Mouse (Mus musculus): ENCODE measurements around the gene Map3k20. TPM values are rescaled to one million over a fixed set of nuclear protein-coding genes. Genes with fewer than 3 reads are reported as not detected.

Map3k20 gene
- polyA plus RNA-seq, 1 experiment from 2014 or later, result 21.8 TPM

- Histone ChIP-seq H3K27me3 (no peaks in the 10 kb centered on the region), H3K36me3 (no peaks in the 10 kb centered on the region), H3K27ac (no peak overlapping the region), H3K9ac (no peak overlapping the region), H3K4me1 (0 out of 2 replicates have a peak, but pooled peaks cover 10% of the 10 kb centered on the region), H3K4me3 (no peak overlapping the region), H3K9me3 (no peaks in the 10 kb centered on the region), H3K4me2 (no peak overlapping the region)
- ATAC-seq (ENCODE audit: insufficient number of reproducible peaks, low FRiP score, low TSS enrichment, low read depth), result no peak
- WGBS, result 72% methylated on average over 5 of the region's 5 CpGs
These were observed 81.1 kb downstream of the Map3k20 start for GRCm38 (mm10) chr2:72366503-72366902.

- Histone ChIP-seq H3K27me3 (no peaks in the 10 kb centered on the region), H3K4me1 (0 out of 2 replicates have a peak, but pooled peaks cover 10% of the 10 kb centered on the region), H3K36me3 (no peaks in the 10 kb centered on the region), H3K4me2 (no peak overlapping the region), H3K27ac (no peak overlapping the region), H3K9me3 (no peaks in the 10 kb centered on the region), H3K9ac (no peak overlapping the region), H3K4me3 (no peak overlapping the region)
- ATAC-seq (ENCODE audit: insufficient number of reproducible peaks, low FRiP score, low TSS enrichment, low read depth), result no peak
- 95% methylated on average over 5 of the region's 5 CpGs for WGBS
These were observed 82.4 kb downstream of the Map3k20 start for GRCm38 (mm10) chr2:72367850-72368249.

- ATAC-seq (ENCODE audit: insufficient number of reproducible peaks, low FRiP score, low TSS enrichment, low read depth), result 0 out of 2 replicates have a peak, but pooled peaks have one; percentile 61
- 0 out of 2 replicates have a peak, but pooled peaks cover 10% of the 10 kb centered on the region for H3K4me1 ChIP-seq
- H3K36me3 ChIP-seq, result no peaks in the 10 kb centered on the region
- H3K27me3 ChIP-seq, result no peaks in the 10 kb centered on the region
- H3K9me3 ChIP-seq, result no peaks in the 10 kb centered on the region
- H3K4me3 ChIP-seq, result no peak overlapping the region
- peak overlapping the region; percentile 8; the same call in 1 of the 2 replicates for H3K27ac ChIP-seq
- no peak overlapping the region for H3K4me2 ChIP-seq
- no peak overlapping the region for H3K9ac ChIP-seq
- 57% methylated on average over 6 of the region's 6 CpGs for WGBS
These were observed 83.7 kb downstream of the Map3k20 start for GRCm38 (mm10) chr2:72369140-72369600.

GRCm38 (mm10) chr2:72372136-72372535, 86.7 kb downstream of the Map3k20 start:
- 0 out of 2 replicates have a peak, but pooled peaks cover 5% of the 10 kb centered on the region for H3K4me1 ChIP-seq
- H3K4me2 ChIP-seq, result no peak overlapping the region
- no peak; the same call in 1 of the 2 replicates for ATAC-seq (ENCODE audit: insufficient number of reproducible peaks, low FRiP score, low TSS enrichment, low read depth)
- no peak overlapping the region for H3K9ac ChIP-seq
- H3K4me3 ChIP-seq, result no peak overlapping the region
- no peaks in the 10 kb centered on the region for H3K9me3 ChIP-seq
- no peaks in the 10 kb centered on the region for H3K36me3 ChIP-seq
- no peaks in the 10 kb centered on the region for H3K27me3 ChIP-seq
- WGBS, result 78% methylated on average over 13 of the region's 13 CpGs
- no peak overlapping the region for H3K27ac ChIP-seq

- ATAC-seq (ENCODE audit: insufficient number of reproducible peaks, low FRiP score, low TSS enrichment, low read depth), result no peak
- H3K27me3 ChIP-seq, result no peaks in the 10 kb centered on the region
- H3K36me3 ChIP-seq, result 0 out of 2 replicates have a peak, but pooled peaks cover 5% of the 10 kb centered on the region
- no peak overlapping the region for H3K4me3 ChIP-seq
- no peaks in the 10 kb centered on the region for H3K9me3 ChIP-seq
- WGBS, result 74% methylated on average over 3 of the region's 3 CpGs
- 0 out of 2 replicates have a peak, but pooled peaks cover 2% of the 10 kb centered on the region for H3K4me1 ChIP-seq
- H3K4me2 ChIP-seq, result no peak overlapping the region
- no peak overlapping the region for H3K27ac ChIP-seq
- no peak overlapping the region for H3K9ac ChIP-seq
These were observed 88.6 kb downstream of the Map3k20 start for GRCm38 (mm10) chr2:72374076-72374475.

- Histone ChIP-seq H3K27me3 (no peaks in the 10 kb centered on the region), H3K4me2 (no peak overlapping the region), H3K9me3 (no peaks in the 10 kb centered on the region), H3K9ac (no peak overlapping the region), H3K4me3 (no peak overlapping the region), H3K4me1 (no peaks in the 10 kb centered on the region), H3K27ac (no peak overlapping the region), H3K36me3 (0 out of 2 replicates have a peak, but pooled peaks cover 12% of the 10 kb centered on the region)
- WGBS, result 81% methylated on average over 3 of the region's 3 CpGs
- no peak for ATAC-seq (ENCODE audit: insufficient number of reproducible peaks, low FRiP score, low TSS enrichment, low read depth)
These were observed 90.4 kb downstream of the Map3k20 start for GRCm38 (mm10) chr2:72375877-72376276.

- Histone ChIP-seq H3K4me3 (no peak overlapping the region), H3K9ac (no peak overlapping the region), H3K36me3 (0 out of 2 replicates have a peak, but pooled peaks cover 12% of the 10 kb centered on the region), H3K27me3 (no peaks in the 10 kb centered on the region), H3K9me3 (no peaks in the 10 kb centered on the region), H3K4me1 (no peaks in the 10 kb centered on the region), H3K27ac (no peak overlapping the region), H3K4me2 (no peak overlapping the region)
- 92% methylated on average over 5 of the region's 5 CpGs for WGBS
- ATAC-seq (ENCODE audit: insufficient number of reproducible peaks, low FRiP score, low TSS enrichment, low read depth), result no peak
These were observed 91.5 kb downstream of the Map3k20 start for GRCm38 (mm10) chr2:72376946-72377345.

GRCm38 (mm10) chr2:72379425-72379824, 94.0 kb downstream of the Map3k20 start:
- H3K27ac ChIP-seq, result no peak overlapping the region
- H3K4me2 ChIP-seq, result no peak overlapping the region
- no peak overlapping the region for H3K9ac ChIP-seq
- WGBS, result 86% methylated on average over 11 of the region's 11 CpGs
- no peaks in the 10 kb centered on the region for H3K27me3 ChIP-seq
- no peaks in the 10 kb centered on the region for H3K9me3 ChIP-seq
- no peak overlapping the region for H3K4me3 ChIP-seq
- no peak for ATAC-seq (ENCODE audit: insufficient number of reproducible peaks, low FRiP score, low TSS enrichment, low read depth)
- H3K36me3 ChIP-seq, result 0 out of 2 replicates have a peak, but pooled peaks cover 12% of the 10 kb centered on the region
- peaks cover 12% of the 10 kb centered on the region for H3K4me1 ChIP-seq

- WGBS, result 75% methylated on average over 6 of the region's 6 CpGs
- no peaks in the 10 kb centered on the region for H3K27me3 ChIP-seq
- ATAC-seq (ENCODE audit: insufficient number of reproducible peaks, low FRiP score, low TSS enrichment, low read depth), result no peak
- no peak overlapping the region for H3K4me2 ChIP-seq
- H3K27ac ChIP-seq, result no peak overlapping the region
- peaks cover 14% of the 10 kb centered on the region for H3K4me1 ChIP-seq
- H3K4me3 ChIP-seq, result no peak overlapping the region
- 0 out of 2 replicates have a peak, but pooled peaks cover 10% of the 10 kb centered on the region for H3K36me3 ChIP-seq
- no peaks in the 10 kb centered on the region for H3K9me3 ChIP-seq
- H3K9ac ChIP-seq, result no peak overlapping the region
These were observed 97.2 kb downstream of the Map3k20 start for GRCm38 (mm10) chr2:72382662-72383061.

- no peaks in the 10 kb centered on the region for H3K9me3 ChIP-seq
- 38% methylated on average over 11 of the region's 11 CpGs for WGBS
- H3K27ac ChIP-seq, result no peak overlapping the region
- no peak overlapping the region for H3K4me2 ChIP-seq
- H3K4me1 ChIP-seq, result peaks cover 14% of the 10 kb centered on the region
- no peaks in the 10 kb centered on the region for H3K27me3 ChIP-seq
- no peak overlapping the region for H3K9ac ChIP-seq
- no peak for ATAC-seq (ENCODE audit: insufficient number of reproducible peaks, low FRiP score, low TSS enrichment, low read depth)
- H3K4me3 ChIP-seq, result no peak overlapping the region
- 0 out of 2 replicates have a peak, but pooled peaks cover 10% of the 10 kb centered on the region for H3K36me3 ChIP-seq
These were observed 97.9 kb downstream of the Map3k20 start for GRCm38 (mm10) chr2:72383321-72383720.

- Histone ChIP-seq H3K4me2 (no peak overlapping the region), H3K36me3 (no peaks in the 10 kb centered on the region), H3K27ac (no peak overlapping the region), H3K4me1 (peaks cover 7% of the 10 kb centered on the region), H3K4me3 (no peak overlapping the region), H3K9me3 (no peaks in the 10 kb centered on the region), H3K27me3 (no peaks in the 10 kb centered on the region), H3K9ac (no peak overlapping the region)
- ATAC-seq (ENCODE audit: insufficient number of reproducible peaks, low FRiP score, low TSS enrichment, low read depth), result no peak
- WGBS, result 84% methylated on average over 13 of the region's 13 CpGs
These were observed 104.0 kb downstream of the Map3k20 start for GRCm38 (mm10) chr2:72389411-72389810.

- Histone ChIP-seq H3K4me3 (no peak overlapping the region), H3K27me3 (no peaks in the 10 kb centered on the region), H3K36me3 (no peaks in the 10 kb centered on the region), H3K9me3 (no peaks in the 10 kb centered on the region), H3K27ac (no peak overlapping the region), H3K9ac (no peak overlapping the region), H3K4me1 (peaks cover 5% of the 10 kb centered on the region), H3K4me2 (no peak overlapping the region)
- ATAC-seq (ENCODE audit: insufficient number of reproducible peaks, low FRiP score, low TSS enrichment, low read depth), result no peak
- 19% methylated on average over 9 of the region's 9 CpGs for WGBS
These were observed 104.5 kb downstream of the Map3k20 start for GRCm38 (mm10) chr2:72389942-72390341.

Data from limb, embryonic 15.5 days (tissue).